Mouse (Mus musculus) kidney, postnatal 0 days (tissue): ENCODE data around the gene Slc22a23. TPM values are rescaled to one million over a fixed set of nuclear protein-coding genes. Genes with fewer than 3 reads are reported as not detected.

ENCODE experiments used
- ATAC-seq: fragments of 200-750 bp; cut with Nextera tagmentation; replicated peaks from 2 replicates; pipeline ENCODE4 v1.8.0; 2017; ENCODE audit warnings: low read depth, moderate number of reproducible peaks, moderate TSS enrichment, moderate library complexity; ENCODE audit not compliant: low FRiP score
- DNase-seq: peaks from one replicate; pipeline ENCODE4 v3.0.0-alpha.2; 2016; ENCODE audit warnings: low spot score
- H3K27ac ChIP-seq: fragments of 300-500 bp; sonication (generic); 2 replicates; pipeline ENCODE4 v1.5.1; 2014; ENCODE audit warnings: mild to moderate bottlenecking
- H3K27me3 ChIP-seq: fragments of 300-500 bp; sonication (generic); 2 replicates; pipeline ENCODE4 v1.6.1; 2014; ENCODE audit warnings: low read length, mixed read lengths; ENCODE audit not compliant: insufficient read depth
- H3K36me3 ChIP-seq: fragments of 300-500 bp; sonication (generic); 2 replicates; pipeline ENCODE4 v1.6.1; 2014; ENCODE audit warnings: low read length, mixed read lengths; ENCODE audit not compliant: insufficient read depth
- H3K4me1 ChIP-seq: fragments of 300-500 bp; sonication (generic); replicated peaks from 2 replicates; pipeline ENCODE4 v1.6.1; 2014; ENCODE audit warnings: antibody characterized with exemption, low read length, mixed read lengths; ENCODE audit not compliant: insufficient read depth
- H3K4me2 ChIP-seq: fragments of 300-500 bp; sonication (generic); 2 replicates; pipeline ENCODE4 v1.6.1; 2014; ENCODE audit warnings: mild to moderate bottlenecking, low read length, moderate library complexity, mixed read lengths
- H3K4me3 ChIP-seq: fragments of 300-500 bp; sonication (generic); replicated peaks from 2 replicates; pipeline ENCODE4 v1.5.1; 2014; ENCODE audit warnings: low read depth, low read length
- H3K9ac ChIP-seq: fragments of 300-500 bp; sonication (generic); 2 replicates; pipeline ENCODE4 v1.6.1; 2014; ENCODE audit warnings: low read depth, low read length
- H3K9me3 ChIP-seq: fragments of 300-500 bp; sonication (generic); replicated peaks from 2 replicates; pipeline ENCODE4 v1.6.1; 2016; ENCODE audit warnings: low read length, inconsistent platforms, mixed read lengths
- CTCF ChIP-seq: IDR thresholded peaks from 2 replicates; pipeline ENCODE4 v1.5.1; 2016; ENCODE audit warnings: antibody characterized with exemption, low read depth, mild to moderate bottlenecking, moderate library complexity
- WGBS: fragments of 180-500 bp; shearing (Covaris S2); extraction: QIAGEN DNeasy Blood & Tissue Kit; methylation state at CpG from one replicate; pipeline ENCODE4 v1.1.7; 2014; 5-methylcytosine and 5-hydroxymethylcytosine counted together
- polyA plus RNA-seq: library from polyadenylated mRNA; unstranded; fragments of >200 nt; fragmentation: Nextera tagmentation; extraction: Ambion mirVana; gene quantifications from 2 replicates; pipeline ENCODE4 v1.2.1, GENCODE M21; 2015

Slc22a23 gene
- polyA plus RNA-seq, 1 experiment from 2014 or later = 4.3 TPM

DNA sequence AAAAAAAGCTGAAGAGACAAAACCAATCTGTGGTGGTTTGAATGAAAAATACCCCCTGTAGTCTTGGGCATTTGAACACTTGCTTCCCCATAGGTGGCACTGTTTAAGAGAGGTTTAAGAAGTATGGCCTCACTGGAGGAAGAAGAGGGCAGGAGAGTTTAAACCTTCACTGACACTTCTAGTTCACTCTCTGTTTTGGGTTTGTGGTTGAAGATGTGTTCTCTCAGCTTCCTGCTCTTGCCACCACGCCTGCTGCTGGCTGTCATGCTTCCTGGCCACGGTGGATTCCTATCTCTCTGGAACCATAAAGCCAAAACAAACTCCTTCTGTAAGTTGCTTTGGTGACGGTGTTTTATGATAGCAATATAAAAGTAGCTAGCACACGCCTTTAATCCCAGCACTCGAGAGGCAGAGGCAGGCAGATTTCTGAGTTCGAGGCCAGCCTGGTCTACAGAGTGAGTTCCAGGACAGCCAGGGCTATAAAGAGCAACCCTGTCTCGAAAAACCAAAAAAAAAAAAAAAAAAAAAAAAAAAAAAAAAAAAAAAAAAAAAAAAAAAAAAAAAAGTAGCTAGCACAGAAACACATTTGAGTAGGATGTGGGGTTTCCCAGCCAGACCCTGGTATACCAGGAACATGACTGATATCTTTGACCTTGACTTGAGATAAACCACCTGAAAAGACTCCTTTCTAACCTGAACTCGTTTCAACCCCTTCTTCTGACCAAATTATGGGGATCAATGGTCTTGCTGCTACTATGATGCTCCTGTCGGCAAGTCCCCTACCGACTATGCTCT, 10.0 kb upstream of the Slc22a23 start:
- no peak overlapping the region for H3K4me2 ChIP-seq
- no peak overlapping the region for H3K27ac ChIP-seq
- WGBS = 86% methylated on average over 10 of the region's 10 CpGs
- H3K4me1 ChIP-seq = no peaks in the 10 kb centered on the region
- ATAC-seq (no peak), DNase-seq (no peak)
- no peaks in the 10 kb centered on the region for H3K27me3 ChIP-seq
- no peaks in the 10 kb centered on the region for H3K36me3 ChIP-seq
- no peak for TF ChIP-seq CTCF
- no peak overlapping the region for H3K9ac ChIP-seq
- H3K4me3 ChIP-seq = no peak overlapping the region
- H3K9me3 ChIP-seq = no peaks in the 10 kb centered on the region

DNA sequence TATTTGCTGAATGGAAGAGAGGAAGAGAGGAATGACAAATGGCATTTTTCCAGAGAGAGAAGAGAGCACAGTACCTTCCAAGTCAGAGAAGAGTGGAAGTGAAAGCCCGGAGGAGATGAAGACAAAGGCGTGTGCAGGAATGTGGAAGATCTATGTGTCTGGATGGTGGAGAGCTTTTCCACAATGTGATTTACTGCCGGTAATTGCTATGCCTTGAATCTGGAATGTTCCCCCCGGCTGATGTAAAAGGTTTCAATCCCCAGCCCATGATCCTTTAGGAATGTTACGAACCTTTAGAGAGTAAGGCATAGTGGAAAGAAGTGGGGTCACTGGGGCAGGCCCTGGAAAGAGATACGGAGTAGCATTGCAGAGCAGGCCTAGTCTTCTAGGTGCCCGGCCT, 8.3 kb upstream of the Slc22a23 start:
- 63% methylated on average over 7 of the region's 7 CpGs for WGBS

DNA sequence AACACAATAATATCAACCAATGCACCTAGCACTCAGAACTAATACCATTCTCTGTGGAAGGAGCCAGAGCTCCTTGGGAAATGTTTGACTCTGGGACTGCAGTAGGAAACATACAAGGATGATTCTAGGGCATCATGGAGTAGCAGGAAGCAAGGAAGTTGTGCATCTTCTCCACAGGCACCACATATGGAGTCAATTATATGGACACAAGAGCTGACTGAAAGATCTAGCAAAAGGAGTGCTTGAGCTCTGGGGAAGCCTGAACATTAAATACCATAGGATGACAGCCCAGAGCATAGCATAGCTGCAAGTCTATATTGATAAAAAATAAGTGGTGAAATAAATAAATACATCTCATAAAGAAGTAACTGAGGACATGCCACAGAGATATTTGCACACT, 6.5 kb upstream of the Slc22a23 start:
- Histone ChIP-seq H3K4me3 (no peak overlapping the region), H3K9ac (no peak overlapping the region), H3K4me1 (no peaks in the 10 kb centered on the region), H3K36me3 (no peaks in the 10 kb centered on the region), H3K27ac (no peak overlapping the region), H3K4me2 (no peak overlapping the region), H3K9me3 (no peaks in the 10 kb centered on the region), H3K27me3 (no peaks in the 10 kb centered on the region)
- DNase-seq (no peak), ATAC-seq (no peak)
- no peak for TF ChIP-seq CTCF

More for the DNA sequence above, 8.3 kb upstream of the Slc22a23 start:
- ATAC-seq = no peak
- Histone ChIP-seq H3K27ac (no peak overlapping the region), H3K9me3 (no peaks in the 10 kb centered on the region), H3K27me3 (no peaks in the 10 kb centered on the region), H3K36me3 (no peaks in the 10 kb centered on the region), H3K4me2 (no peak overlapping the region), H3K4me1 (no peaks in the 10 kb centered on the region), H3K9ac (no peak overlapping the region), H3K4me3 (no peak overlapping the region)
- no peak for TF ChIP-seq CTCF
- no peak for DNase-seq

DNA sequence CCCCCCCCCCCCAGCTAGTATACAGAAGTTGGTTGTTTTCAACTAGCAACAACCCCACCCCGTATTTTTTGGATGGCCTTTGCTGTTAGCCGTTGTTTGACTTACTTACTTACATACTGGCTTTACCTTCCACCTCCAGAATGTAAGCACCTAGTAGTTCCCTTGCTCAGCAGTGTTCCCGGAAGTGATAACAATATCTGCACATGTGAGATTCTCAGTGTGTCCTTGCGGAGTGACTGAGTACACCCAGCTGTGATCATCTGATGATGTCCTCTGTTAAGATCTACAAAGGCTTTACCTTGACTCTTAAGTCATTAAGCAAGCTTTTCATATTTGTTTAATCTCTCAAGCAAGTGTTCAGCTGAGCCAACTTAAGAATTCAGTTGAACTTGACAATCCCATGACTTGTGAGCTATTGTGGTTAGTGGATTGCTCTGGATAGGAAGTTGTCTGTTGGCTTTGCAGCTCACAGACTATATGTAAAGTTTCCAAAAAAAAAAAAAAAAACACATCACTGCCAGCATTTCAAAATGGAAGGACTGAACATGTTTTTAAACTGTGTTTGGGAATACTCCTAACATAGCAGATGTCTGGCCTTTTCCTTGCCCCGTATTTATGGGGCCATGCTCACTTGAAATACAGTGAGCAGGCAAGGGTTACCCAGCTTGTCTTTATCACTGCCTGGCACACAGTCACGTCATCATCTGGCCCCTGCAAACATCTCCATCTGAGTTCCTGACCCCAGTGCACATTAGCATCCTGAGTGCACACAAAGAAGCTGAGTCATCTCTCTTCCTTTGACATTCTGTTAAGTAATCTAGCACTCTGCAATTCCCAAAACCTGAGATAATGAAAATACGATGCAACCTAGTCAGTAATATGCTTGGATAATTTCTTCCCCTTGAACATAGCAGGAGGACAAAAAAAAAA, 3.2 kb upstream of the Slc22a23 start:
- H3K9me3 ChIP-seq = no peaks in the 10 kb centered on the region
- 64% methylated on average over 7 of the region's 7 CpGs for whole genome bisulfite sequencing
- no peak overlapping the region for H3K4me2 ChIP-seq
- no peak overlapping the region; the same call in 1 of the 2 replicates for H3K27ac ChIP-seq
- H3K27me3 ChIP-seq = no peaks in the 10 kb centered on the region
- DNase-seq (no peak), ATAC-seq (no peak)
- no peak overlapping the region for H3K4me3 ChIP-seq
- no peak overlapping the region for H3K9ac ChIP-seq
- TF ChIP-seq CTCF = no peak
- no peaks in the 10 kb centered on the region for H3K36me3 ChIP-seq
- peaks cover 16% of the 10 kb centered on the region for H3K4me1 ChIP-seq

DNA sequence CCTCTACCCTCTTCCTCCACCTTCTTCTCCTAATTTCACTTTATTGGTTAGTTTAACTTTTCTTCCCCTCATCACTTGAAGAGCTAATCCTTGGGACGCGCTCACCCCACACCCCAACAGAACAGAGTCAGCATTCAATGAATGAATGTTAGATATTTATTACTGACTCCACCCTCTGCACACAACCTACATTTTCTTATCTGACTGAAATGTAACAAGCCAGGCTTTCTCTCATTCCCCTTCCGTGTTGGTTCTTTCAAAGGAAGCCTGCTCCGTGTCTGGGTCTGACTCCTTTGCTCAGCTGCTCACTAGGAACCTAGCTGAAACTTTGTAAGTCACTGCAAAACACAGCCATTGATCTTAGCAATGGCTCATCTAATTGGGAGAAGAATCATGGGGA, 1.8 kb upstream of the Slc22a23 start:
- DNase-seq (no peak), ATAC-seq (no peak)
- Histone ChIP-seq H3K27ac (no peak overlapping the region), H3K4me3 (no peak overlapping the region), H3K9me3 (no peaks in the 10 kb centered on the region), H3K27me3 (no peaks in the 10 kb centered on the region), H3K36me3 (no peaks in the 10 kb centered on the region), H3K4me2 (no peak overlapping the region), H3K9ac (no peak overlapping the region), H3K4me1 (peaks cover 16% of the 10 kb centered on the region)
- TF ChIP-seq CTCF = no peak
- 62% methylated on average over 4 of the region's 4 CpGs for WGBS

DNA sequence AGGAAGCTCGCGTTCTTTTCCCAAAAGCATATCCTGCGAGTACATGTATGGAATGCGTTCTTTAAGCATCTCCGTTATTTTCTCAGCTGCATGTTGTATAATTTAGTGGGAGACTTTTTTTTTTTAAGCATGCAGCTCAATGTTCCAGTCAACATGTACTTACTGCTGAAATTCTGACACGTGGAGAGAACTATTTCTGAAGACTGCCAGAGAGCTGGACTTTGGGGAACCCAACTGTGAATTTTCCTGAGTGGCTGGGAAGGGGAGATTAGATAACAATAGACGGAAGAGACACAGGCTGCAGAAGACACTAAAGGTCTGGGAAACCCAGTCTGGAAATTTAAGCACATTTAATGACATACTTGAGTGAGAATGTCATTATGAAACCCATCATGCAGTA, 1.3 kb upstream of the Slc22a23 start:
- Histone ChIP-seq H3K4me2 (no peak overlapping the region), H3K27me3 (no peaks in the 10 kb centered on the region), H3K36me3 (no peaks in the 10 kb centered on the region), H3K4me1 (peaks cover 16% of the 10 kb centered on the region), H3K9ac (no peak overlapping the region), H3K9me3 (no peaks in the 10 kb centered on the region), H3K4me3 (no peak overlapping the region), H3K27ac (no peak overlapping the region)
- no peak for DNase-seq
- no peak for ATAC-seq
- 47% methylated on average over 7 of the region's 7 CpGs for WGBS
- TF ChIP-seq CTCF = no peak
